Mouse (Mus musculus) cerebellum, postnatal 4 days (tissue): ENCODE results near the gene Mical3.
A peak's percentile ranks its signal among the peaks of the same experiment; 100 is the strongest.

ENCODE experiments used
- DNase-seq, 2 experiments: peaks; one replicate each; pipeline ENCODE4 v3.0.0; 2022; ENCODE audit warnings: low spot score in 2 of 2, mixed read lengths in 1 of 2

Gene Mical3

DNA sequence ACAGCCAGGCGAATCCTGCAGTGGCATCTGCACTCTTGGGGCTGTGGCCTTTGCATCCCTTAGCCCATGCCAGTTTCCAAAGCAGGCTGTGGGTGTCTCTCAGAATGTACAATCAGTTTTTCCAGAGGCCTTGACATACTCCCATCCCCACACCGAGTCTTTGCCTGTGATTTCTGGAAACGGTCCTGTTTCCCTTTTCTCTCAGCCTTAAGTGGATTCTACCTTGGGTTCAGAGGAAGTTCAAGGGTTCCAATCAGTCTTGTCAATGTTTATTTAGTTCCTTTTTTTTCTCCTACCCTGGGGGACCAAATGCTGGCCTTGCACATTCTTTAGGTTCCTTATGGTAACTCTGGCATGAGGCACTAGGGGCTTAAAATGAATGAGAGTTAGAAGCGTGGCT lies 16.0 kb upstream of the Mical3 start:
- no peak for DNase-seq

DNA sequence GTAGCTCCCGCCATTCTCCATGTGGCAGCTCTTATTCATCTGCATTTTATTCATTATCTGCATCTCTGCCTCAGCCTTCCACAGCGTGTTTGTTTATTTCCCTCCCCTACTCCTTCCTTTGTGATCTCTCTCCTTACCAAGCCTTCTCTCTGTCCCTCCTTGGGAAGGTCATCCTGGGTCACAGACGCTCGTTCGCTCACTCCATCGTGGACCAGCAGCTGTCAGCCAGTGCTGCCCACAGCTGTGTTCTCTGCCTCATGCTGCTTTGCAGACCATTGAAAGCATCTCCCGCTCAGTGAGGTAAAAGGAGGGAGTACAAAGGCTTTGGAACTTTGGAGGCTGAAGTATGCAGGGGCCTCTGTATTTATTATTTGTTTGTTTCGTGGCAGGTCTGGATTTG lies 15.1 kb upstream of the Mical3 start:
- DNase-seq, result no peak

DNA sequence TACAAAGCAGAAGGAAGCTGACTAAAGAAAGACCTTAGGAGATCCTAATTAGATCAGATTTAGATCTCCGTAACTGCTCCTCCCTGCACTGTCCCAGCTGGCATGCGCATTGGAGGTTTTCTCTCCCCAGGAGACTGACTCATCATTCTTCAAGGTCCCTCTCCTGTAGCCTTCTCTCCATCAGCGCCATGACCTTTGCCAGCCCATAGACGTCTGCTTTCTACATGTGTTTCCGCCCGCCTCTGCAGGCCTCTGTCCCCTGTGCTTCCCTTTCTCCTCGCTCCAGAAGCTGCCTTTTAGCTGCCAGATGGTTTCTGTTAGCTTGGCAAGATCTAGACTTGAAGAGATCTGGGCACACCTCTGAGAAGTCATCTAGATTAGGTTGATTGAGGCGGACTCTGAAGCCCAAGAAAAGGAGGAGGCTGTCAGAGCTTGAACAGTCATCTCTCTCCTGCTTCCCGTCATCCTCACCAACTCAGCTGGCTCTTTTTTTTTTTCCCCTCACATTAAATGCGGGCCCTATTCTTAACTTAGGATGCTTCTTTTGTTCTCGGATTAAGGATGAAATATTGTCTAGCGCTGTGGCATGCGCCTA lies 14.3 kb upstream of the Mical3 start:
- DNase-seq, result no peak

DNA sequence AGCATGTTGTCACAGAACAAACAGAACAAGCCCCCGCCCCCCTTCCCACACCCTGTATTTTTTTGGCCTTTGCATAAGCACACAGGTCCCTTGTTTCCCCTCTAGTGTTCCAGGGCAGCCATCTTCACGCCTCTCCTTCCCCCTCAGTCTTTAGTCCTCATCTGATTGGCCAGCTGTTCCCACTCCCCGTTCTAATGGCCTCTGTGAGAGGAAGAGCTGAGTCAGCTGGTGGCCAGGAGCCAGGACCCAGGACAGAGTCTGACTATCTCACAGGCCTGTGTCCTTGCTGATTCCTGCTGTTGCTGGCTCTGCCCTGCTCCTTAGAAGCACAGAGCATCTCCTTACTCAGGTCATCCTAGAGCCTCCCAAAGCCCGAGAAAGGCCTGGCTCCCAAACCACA lies 13.3 kb upstream of the Mical3 start:
- DNase-seq, result peak in 1 of 2 experiments; percentile 32

DNA sequence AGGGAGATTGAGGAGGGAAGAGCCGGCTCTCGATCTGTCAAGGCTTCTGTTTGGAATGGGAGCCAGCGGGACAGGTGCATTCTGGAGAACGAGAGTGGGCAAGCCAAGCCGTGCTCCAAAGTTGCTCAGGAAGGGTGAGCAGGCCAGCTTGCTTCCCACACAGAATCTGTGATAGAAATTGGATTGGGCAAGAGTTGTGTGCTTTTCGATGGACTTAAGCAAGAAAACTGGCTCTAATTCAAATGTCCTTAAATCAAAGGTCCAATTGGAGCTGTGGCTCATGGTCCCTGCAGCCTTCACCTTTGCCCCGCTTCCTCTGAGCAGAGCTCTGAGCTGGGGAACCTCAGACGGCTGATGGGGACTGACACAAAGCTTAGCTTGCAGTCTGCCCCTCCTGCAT lies 12.6 kb upstream of the Mical3 start:
- DNase-seq, result no peak

DNA sequence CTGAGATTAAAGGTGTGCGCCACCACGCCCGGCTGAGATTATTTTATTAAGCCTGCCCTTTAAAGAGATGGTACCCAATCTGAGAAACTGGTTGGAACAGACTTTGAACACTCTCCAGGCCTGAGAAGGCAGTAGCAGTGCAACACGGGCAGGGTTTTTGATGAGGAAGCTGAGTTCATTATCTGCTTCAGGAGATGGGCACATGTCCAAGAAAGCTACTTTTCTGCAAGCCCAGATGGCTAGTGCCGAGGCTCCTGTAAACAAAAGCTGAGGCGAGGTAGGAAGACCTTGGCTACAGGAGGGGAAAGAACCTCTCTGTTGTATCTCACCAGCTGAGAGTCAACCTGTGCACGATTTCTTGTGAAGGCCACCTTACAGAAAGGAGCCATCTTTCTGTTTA lies 11.5 kb upstream of the Mical3 start:
- no peak for DNase-seq

DNA sequence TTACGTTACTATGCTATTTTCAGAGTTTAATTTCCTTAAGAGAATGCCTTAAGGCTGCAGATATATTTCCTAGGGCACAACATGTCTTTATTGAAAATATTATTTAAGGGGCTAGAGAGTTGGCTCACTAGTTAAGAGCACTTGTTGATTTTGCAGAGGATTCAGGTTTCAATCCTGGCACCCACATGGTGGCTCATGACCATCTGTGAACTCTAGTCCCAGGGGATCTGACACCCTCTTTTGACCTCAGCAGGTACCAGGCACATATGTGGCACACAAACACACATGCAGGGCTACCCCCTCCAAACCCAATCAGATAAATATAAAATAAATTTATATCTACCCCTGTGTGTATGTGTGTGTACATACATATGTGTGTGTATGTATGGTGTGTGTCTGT lies 8.5 kb upstream of the Mical3 start:
- no peak for DNase-seq

DNA sequence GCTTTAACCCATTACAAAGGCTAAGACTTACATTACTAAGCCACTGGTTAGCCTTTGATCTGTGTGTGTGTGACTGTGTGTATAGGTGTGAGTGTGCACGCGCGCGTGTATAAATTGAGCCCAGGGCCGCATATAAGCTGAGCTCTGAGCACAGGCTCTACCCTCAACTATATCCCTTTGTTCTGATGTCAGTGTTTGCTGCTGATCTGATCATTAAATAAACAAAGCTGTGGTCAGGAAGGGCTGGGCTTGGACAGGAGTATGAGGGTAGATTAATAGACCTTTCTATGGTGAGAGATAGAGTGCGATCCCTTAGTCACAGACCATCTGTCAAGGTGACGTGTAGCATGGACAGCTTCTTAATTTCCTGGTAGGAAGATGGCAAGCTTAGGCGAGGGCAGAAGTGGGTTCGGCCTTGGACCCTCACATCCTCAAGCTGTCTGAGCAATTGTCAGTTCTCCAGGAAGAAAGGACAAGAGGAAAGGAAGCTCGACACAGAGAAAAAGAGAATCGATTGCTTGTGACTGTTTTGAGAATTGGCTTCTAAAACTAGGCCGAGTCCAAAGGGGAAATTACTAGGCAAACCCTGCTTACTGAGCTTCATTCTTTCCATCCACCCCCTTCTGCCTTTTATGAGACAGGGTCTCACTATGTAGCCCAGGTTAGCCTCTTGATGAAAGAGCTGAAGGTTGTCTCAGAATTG lies 7.7 kb upstream of the Mical3 start:
- no peak for DNase-seq

DNA sequence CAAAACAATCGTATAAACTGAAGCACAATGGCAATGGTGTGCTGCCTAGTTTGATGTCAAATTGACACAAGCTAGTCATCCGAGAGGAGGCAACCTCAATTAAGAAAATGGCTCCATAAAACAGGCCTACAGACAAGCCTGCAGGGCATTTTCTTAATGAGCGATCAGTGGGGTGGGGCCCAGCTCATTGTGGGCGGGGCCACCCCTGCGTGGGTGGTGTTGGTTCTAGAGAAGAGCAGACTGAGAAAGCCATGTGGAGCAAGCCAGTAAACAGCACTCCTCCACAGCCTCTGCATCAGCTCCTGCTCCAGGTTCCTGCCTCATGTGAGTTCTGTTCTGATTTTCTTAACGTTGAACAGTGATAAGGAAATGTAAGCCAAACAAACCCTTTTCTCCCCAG lies 6.4 kb upstream of the Mical3 start:
- DNase-seq, result no peak

DNA sequence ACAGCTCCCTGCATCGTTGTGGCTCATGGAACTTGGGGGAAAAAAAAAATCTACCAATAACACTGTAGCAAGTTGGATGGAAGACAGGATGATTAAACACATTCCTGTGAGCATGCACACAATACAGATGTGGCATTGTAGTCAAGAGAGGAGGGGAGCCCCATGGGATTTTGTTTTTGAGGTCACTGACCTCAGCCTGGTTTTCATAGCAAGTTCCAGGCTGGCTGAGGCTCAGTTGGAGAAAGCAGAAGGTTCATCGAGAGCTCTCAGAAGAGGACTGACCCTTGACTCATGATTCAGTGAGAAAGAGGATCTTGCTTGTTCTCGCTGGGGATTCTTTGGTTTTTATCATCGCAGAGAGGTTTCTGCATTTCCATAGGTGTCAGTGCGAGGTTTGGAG lies 4.1 kb upstream of the Mical3 start:
- no peak for DNase-seq

DNA sequence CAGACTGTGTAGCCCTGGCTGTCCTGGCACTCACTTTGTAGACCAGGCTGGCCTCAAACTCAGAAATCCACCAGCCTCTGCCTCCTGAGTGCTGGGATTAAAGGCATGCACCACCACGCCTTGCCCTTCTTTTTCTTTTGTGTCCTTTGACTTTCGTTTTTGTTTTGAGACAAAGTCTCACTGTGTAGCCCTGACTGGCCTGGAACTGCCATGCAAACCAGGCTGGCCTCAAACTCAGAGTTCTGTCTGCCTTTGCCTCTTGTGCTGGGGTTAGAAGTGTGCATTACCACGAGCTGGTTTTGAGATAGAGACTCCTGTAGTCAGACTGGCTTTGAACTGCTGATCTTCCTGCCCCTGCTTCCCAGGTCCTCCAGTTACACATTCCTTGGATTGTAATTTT lies 3.5 kb upstream of the Mical3 start:
- no peak for DNase-seq

DNA sequence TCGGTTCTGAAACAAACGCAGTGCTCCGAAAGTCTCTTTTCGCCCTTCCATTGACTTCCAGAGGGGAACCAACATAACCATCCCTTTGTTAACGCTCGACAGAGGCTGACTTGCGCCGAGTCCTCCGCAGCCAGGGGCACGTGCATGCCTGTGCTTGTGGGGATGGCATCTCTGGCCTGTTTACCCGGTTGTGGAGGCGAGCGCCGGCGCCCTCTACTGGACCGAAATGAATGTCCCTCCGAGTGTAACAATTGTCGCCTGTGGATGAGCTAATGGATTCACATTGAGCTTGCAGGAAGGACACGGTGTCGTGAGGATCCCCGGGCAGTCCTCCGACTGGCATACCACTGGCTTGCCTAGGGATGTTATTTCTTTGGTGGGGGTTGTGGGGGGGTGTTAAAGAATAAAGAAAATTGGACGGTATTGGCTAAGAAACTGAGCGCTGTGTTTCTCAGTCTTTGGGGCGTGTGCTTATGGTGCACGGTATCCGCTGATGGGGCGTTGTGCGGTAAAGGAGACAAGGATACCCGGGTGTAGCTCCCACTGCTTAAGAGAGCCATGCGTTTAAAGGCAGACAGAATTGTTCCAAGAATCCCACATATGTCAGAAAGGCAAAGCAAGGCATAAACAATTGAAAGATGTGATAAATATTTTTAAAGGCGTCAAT lies 627 bp downstream of the Mical3 start:
- peak; percentile 86 to 90 for DNase-seq

DNA sequence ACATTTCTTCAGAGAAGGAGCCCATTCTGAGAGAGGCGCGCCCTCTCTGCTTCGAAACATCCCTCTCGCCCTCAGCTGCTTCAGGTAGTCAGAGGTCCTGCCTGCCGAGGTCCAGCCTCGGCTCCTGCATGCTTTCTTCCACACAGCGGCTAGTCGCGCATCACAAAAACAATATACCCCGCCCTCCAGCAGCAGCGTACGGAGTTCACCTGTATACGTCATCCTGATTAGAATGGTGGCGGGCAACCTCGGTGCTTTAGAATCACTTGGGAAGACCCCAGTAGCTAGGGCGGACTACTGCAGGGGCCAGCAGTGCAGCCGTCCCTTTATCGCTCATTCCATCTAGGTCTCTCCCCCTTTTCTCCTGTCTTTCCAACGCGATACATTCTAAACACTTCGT lies 1.3 kb downstream of the Mical3 start:
- peak in 1 of 2 experiments; percentile 21 for DNase-seq

DNA sequence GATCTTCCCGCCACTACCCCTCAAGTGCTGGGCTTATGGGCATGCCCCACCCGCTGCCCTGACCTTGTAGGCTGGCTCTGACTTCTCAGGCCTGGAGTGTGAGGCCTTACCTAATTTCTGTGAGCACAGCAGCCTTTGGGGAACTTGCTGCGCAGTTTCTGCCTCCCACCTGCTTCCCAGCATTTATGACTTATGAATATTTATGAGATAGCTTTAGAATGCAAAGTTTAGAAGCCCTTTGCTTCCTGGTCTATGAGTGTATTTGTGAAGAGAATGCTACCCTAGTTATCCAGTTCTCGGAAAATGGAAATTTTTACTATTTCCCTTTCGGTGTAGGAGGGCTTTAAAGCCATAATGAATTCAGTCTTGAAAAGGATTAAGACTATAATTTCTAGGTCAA lies 2.1 kb downstream of the Mical3 start:
- DNase-seq, result no peak

DNA sequence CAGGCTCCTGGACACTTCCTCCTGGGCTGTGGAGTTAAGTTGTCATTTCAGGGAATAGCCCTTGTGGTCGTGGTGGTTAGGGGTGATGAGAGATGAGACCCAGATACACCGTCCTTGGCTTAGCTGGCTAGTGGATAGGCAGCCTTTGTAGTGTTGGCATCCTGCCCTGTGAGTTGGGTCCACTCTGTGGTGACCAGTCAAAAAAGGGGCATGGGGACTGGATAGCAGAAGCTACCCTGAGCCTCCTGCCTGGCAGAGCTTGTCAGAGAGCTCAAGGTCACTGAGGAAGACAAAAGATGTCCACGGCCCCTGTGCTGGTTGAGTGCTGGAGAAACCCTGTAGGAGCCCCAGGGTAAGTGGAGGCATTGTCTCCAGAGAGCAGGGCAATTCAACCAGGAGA lies 3.1 kb downstream of the Mical3 start:
- no peak for DNase-seq

DNA sequence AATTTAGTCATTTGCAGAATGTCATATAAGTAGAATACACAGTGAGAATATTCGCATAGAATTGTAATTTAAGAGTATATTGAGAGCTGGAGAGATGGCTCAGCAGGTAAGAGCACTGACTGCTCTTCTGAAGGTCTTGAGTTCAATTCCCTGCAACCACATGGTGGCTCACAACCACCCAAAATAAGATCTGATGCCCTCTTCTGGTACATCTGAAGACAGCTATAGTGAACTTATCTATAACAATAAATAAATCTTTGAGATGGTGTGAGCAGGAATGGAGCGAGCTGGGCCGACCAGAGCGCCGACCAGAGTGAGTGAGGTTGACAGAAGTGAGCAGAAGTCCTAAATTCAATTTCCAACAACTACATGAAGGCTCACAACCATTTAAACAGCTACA lies 4.6 kb downstream of the Mical3 start:
- DNase-seq, result no peak

DNA sequence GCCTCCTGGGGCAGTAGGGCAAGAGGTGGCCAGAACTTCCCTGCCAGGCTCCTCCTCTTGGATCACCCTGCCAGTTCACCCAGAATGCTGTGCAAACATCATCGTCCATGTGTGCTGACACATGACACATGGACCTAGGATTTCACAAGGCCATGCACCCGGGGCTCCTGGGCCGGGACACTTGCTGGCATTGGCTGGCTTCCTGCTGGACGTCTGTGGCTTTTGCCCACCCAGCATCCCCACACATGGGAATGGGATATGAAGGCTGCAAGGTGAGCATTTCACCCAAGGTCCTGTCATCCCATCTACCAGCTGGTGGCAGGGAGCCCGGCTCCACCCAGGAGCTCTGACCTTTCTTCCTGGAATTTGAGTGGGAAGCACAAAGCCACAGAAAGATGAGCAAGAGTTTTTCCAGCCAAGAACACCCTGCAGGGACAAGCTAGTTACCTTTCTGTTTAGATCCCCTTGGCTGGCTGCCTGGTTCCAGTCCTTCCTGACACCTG lies 8.0 kb downstream of the Mical3 start:
- no peak for DNase-seq

DNA sequence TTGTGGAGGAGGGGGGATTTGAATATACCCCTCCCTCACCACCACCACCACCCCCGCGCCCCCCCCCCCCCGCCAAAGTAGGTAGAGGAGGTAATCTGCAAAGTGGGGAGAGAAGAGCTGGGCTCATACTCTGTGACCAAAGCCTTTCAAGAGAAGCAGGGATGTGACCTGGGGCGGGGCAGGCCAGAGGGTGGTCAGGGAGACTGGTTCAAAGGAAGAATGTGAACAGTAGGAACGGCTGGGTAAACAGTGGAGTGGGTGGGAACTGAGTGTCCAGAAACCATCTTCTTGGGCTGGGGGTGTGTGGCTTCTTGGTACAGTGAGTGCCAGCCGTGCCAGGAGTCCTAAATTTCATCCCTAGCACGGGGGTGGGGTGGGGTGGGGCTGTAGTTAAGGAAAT lies 10.0 kb downstream of the Mical3 start:
- no peak for DNase-seq

DNA sequence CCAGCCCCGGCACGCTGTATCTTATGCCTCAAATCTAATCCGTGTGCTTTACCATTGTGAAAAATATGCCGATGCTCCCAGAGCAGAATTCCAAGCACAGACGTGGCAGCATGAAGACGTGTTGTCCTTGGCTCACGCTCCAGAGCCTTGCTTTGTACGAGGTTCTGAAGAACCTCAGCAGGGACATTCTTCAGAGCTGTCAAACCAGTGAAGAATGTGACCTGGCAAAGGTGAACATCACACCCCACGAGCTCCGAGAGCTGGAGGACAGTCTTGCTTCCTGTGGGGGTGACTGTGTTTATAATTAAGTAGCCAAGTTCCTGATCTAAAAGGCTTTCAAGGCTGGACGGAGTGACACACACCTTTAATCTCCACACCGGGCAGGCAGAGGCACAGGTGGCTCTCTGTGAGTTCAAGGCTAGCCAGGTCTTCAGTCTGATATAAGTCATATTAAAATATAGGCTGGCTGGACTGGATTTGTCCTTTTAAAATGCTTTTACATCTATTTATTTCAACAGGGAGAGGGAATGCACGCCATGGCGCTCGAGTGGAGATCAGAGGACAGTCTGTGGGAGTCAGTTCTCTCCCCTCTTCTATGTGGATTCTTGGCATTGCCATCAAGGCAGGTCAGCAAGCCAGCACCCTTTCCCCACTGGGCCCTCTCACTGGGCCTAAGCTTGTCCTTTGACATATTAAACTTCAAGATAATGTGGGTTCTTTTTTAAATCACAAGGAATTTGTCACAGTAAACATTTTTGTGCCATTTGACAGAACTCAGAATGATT lies 12.6 kb downstream of the Mical3 start:
- DNase-seq, result no peak

DNA sequence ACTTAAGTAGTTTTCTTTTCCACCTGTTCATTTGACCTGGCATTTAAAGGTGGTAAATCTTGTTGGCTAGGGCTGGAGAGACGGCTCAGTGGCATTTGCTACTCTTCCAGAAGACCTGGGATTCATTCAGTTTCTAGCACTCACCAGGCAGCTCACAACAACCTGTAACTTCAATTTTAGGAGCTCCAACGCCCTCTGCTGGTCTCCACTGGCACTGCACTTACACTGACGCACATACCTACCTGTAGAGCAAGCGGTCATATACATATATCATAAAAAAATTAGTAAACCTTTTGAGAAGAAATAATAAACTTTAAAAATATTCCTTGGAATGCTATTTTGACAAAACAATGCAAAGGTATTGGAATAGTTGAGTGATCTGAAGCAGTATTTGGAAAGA lies 13.7 kb downstream of the Mical3 start:
- no peak for DNase-seq

DNA sequence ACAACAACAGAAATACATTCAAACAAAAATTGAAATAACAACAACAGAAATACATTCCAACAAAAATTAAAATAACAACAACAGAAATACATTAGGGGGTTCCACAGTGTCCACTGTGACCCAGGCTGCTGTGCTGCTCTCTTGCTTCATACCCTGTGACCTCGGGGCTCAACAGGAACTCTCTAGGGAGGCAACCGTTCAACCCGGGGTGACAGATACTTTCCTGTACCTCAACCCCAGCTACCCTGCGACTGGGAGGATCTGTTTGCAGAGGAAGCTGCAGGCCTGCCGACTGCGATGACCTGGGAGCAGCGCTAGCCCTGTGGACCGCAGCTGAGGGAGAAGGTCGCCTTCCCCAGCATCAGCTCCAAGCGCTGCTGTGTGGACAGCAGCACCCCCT lies 14.4 kb downstream of the Mical3 start:
- DNase-seq, result no peak

DNA sequence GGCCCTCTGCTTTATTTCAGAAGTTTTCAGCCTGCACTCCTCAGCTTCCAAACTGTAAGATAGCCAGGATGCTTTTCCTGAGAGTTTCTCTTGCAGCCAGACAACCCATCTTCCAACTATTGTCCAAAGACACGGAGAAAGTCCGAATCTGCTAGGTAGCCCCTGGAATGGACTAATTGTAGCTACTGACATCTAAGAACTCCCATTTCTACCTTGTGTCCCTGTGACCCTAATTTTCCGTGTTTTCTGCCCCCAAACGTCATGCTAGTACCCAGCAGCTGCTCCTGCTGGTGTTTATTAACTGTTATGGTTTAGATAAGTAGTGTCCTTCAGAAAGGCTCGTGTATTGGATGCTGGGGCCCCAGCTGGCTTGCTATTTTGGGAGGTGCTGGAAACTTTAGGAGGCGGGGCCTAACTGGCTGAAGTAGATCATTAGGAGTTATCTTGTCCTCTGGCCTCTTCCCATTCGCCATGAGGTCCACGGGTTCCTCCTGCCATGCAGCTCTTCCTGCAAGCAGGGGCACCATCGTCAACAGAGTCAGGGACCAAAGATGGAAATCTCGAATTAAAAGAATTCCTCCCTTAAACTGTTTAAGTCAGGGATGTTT lies 19.2 kb downstream of the Mical3 start:
- no peak for DNase-seq
